Mouse (Mus musculus) liver, adult 2 months (tissue): ENCODE data around the gene Mfng.

Experiments
- CTCF ChIP-seq: fragments of 200-500 bp; IDR thresholded peaks from 2 replicates; pipeline ENCODE4 v1.5.1; 2011; ENCODE audit warnings: low read depth, low read length, control low read depth
- POLR2A ChIP-seq: fragments of 200-500 bp; IDR thresholded peaks from 2 replicates; pipeline ENCODE4 v1.6.1; 2011; ENCODE audit warnings: low read length, control low read depth; ENCODE audit not compliant: insufficient read depth; ENCODE audit errors: extremely low read depth

GRCm38 (mm10) chr15:78782348-78783103 is 9.3 kb upstream of the Mfng start:
- no peak for TF ChIP-seq CTCF
- no peak for TF ChIP-seq POLR2A
